Mouse (Mus musculus) midbrain, embryonic 12.5 days (tissue): ENCODE results near the gene Gm5431. TPM values are rescaled to one million over a fixed set of nuclear protein-coding genes. Genes with fewer than 3 reads are reported as not detected.
"Not testable (repeated sequence)": the region's sequence is repeated elsewhere in the genome, so short reads cannot be mapped to it uniquely, and the experiment has no call there.

Experiments used
- ATAC-seq: fragments of 200-750 bp; cut with Nextera tagmentation; 2 replicates; pipeline ENCODE4 v1.8.0; 2017; ENCODE audit warnings: low read depth, moderate TSS enrichment, moderate library complexity; ENCODE audit not compliant: low FRiP score
- H3K27ac ChIP-seq: fragments of 300-500 bp; sonication (generic); replicated peaks from 2 replicates; pipeline ENCODE4 v1.5.1; 2016; ENCODE audit warnings: mild to moderate bottlenecking
- H3K27me3 ChIP-seq: fragments of 300-500 bp; sonication (generic); 2 replicates; pipeline ENCODE4 v1.6.1; 2016; ENCODE audit warnings: mild to moderate bottlenecking
- H3K36me3 ChIP-seq: fragments of 300-500 bp; sonication (generic); 2 replicates; pipeline ENCODE4 v1.6.1; 2016
- H3K4me1 ChIP-seq: fragments of 300-500 bp; sonication (generic); 2 replicates; pipeline ENCODE4 v1.6.1; 2016
- H3K4me2 ChIP-seq: fragments of 300-500 bp; sonication (generic); replicated peaks from 2 replicates; pipeline ENCODE4 v1.6.1; 2016; ENCODE audit warnings: mild to moderate bottlenecking, moderate library complexity
- H3K4me3 ChIP-seq: fragments of 300-500 bp; sonication (generic); 2 replicates; pipeline ENCODE4 v1.5.1; 2016; ENCODE audit warnings: mild to moderate bottlenecking
- H3K9ac ChIP-seq: fragments of 300-500 bp; sonication (generic); replicated peaks from 2 replicates; pipeline ENCODE4 v1.6.1; 2016; ENCODE audit warnings: mild to moderate bottlenecking, moderate library complexity
- H3K9me3 ChIP-seq: fragments of 300-500 bp; sonication (generic); 2 replicates; pipeline ENCODE4 v1.6.1; 2016; ENCODE audit warnings: mild to moderate bottlenecking
- WGBS: fragments of 180-500 bp; shearing (Covaris S2); methylation state at CpG from one replicate; pipeline ENCODE4 v1.1.7; 2016; 5-methylcytosine and 5-hydroxymethylcytosine counted together
- polyA plus RNA-seq: library from polyadenylated mRNA; unstranded; fragments of >200 nt; fragmentation: Nextera tagmentation; extraction: Ambion mirVana; gene quantifications from 2 replicates; pipeline ENCODE4 v1.2.1, GENCODE M21; 2016

Gene Gm5431
- 0.18 TPM in 1 of 2 replicates, not detected in the other for polyA plus RNA-seq

DNA sequence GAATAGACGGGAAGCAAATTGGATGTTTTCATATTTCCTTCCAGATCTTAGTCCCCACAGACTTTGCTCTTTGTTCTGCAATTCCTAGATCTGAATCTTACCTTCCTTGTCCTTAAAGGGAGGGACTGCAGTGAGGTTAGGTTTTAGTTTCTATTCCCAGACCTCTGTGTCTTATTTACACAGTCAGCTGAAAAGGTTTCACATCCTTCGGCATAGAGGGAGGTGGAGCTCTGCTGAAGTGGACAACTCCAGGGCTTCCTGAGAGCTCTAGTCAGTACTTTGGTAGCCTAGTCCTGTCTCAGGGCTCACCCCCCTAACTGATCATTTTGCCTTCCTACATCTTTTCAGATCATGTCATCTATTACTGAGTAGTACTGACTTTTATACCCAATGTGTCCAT lies at the start of gene Gm5431:
Gene Gm5431 (minus strand): TSS at position 194 of the 400 bp plus-strand sequence.
- 72% methylated on average over 2 of the region's 2 CpGs for WGBS
- no peak within 1 kb of the TSS for H3K4me2 ChIP-seq
- ATAC-seq, result no peak
- H3K4me3 ChIP-seq, result no peak within 1 kb of the TSS
- H3K9ac ChIP-seq, result no peak within 1 kb of the TSS
- H3K27ac ChIP-seq, result no peak within 1 kb of the TSS
- no peaks in the 10 kb centered on the region for H3K9me3 ChIP-seq
- no peaks in the 10 kb centered on the region for H3K4me1 ChIP-seq
- no peaks in the 10 kb centered on the region for H3K27me3 ChIP-seq
- no peaks in the 10 kb centered on the region for H3K36me3 ChIP-seq

DNA sequence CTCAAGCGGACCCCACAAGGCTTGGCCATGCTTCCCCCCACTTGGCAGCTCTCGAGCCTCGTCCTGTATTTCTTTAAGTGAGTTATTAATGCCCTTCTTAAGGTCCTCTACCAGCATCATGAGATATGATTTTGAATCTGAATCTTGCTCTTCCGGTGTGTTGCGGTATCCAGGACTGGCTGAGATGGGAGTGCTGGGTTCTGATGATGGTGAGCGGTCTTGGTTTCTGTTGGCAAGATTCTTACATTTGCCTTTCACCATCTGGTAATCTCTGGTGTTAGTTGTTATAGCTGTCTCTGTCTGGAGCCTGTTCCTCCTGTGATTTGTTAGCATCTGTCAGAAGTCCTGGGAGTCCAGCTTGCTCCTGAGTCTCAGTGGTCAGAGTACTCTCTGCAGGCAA lies 44.1 kb upstream of the Gm5431 start, which contains the start of gene Psme2b:
Gene Psme2b (minus strand): TSS at position 101 of the 400 bp plus-strand sequence.
- not testable (repeated sequence) for H3K27me3 ChIP-seq, H3K4me2 ChIP-seq, H3K9ac ChIP-seq, H3K27ac ChIP-seq, H3K36me3 ChIP-seq, H3K4me1 ChIP-seq, H3K4me3 ChIP-seq, ATAC-seq, H3K9me3 ChIP-seq
- WGBS, result 93% methylated on average over 6 of the region's 6 CpGs

DNA sequence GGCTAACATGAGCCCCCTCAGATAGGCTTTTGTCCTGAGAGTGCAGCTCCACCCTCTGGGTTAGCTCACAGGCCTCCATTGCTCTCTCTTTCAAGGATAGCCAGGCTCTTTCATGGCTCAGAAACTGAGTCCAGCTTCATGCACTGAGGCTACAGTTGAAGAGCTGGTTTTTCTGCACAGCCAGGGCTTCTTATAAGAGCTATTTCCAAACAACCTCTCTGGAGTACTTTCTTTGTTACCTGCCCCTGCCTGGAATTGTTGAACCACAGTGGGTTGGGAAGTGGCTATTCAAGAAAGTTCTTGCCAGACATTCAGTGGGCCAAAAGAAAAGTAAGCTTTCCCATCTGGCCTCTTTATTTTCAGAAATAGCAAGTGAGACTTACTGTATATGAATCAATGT lies 37.3 kb upstream of the Gm5431 start:
- not testable (repeated sequence) for H3K4me3 ChIP-seq, H3K27ac ChIP-seq, H3K36me3 ChIP-seq, ATAC-seq, H3K9ac ChIP-seq, H3K4me1 ChIP-seq, H3K27me3 ChIP-seq, H3K4me2 ChIP-seq, H3K9me3 ChIP-seq

DNA sequence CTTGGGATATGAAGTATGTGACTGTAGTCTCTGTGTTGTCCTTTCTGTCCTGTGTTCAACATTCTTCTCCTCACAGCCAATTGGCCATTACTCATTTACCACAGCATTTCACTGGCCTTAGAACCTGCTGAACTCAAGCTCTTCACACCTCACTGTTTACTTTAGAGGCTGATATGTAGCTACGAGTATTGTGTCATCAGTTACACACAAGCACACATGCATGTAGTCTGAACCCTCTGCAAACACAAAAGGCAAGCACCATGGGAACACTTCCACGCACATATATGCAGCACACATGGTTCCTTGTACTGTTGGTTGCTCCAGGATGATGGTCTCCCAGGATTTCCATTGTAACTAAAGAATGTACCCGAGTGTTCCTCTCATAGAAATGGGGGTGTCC lies 33.3 kb upstream of the Gm5431 start:
- H3K9ac ChIP-seq, H3K27me3 ChIP-seq, H3K4me1 ChIP-seq, ATAC-seq, H3K4me2 ChIP-seq, H3K4me3 ChIP-seq, H3K36me3 ChIP-seq, H3K9me3 ChIP-seq, H3K27ac ChIP-seq: not testable (repeated sequence)
- no CpG with 5 or more reads among the region's 3 CpGs for WGBS

DNA sequence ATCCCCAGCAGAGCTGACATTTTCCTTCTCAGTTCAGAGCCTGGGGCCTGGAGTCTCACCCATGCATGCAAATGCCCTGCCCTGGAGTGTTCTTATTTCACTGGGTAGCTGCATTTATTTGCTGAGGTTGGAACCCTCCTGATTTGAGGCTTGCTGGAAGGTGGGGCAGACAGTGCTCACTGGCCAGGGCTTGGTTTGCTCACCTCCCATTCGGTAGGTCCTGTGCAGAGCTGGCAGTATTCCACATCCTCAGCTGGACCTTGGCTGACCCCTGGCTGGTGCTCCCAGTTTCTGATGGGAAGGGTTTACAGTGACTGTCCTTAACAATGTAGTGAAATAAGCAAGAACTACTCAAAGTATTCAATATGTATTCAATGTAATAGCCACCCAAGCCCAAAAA lies 31.9 kb upstream of the Gm5431 start:
- not testable (repeated sequence) for H3K27ac ChIP-seq, H3K9me3 ChIP-seq, H3K36me3 ChIP-seq, H3K4me1 ChIP-seq, ATAC-seq, H3K9ac ChIP-seq, H3K27me3 ChIP-seq, H3K4me3 ChIP-seq, H3K4me2 ChIP-seq
- 80% methylated on average over 1 of the region's 1 CpGs for WGBS

DNA sequence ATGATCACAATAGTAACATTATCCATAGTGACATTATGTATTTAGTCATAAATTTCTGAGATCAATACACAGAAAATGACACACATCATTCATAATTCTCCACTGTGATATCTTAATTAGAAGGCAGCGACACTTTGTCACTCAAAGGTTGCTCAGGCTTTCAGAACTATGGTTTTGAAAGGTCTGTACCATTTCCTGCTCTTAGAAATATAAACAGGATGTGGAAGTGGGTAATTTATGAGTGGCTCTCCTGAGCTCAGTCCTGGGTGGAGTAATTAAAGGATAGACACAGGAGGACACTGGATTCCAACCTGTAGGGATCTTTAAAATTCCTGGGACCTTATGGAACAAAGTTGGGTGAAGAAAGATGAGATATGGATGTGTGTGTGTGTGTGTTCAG lies 31.4 kb upstream of the Gm5431 start:
- not testable (repeated sequence) for H3K27ac ChIP-seq, H3K9ac ChIP-seq, H3K27me3 ChIP-seq, H3K4me2 ChIP-seq, H3K4me3 ChIP-seq, ATAC-seq, H3K4me1 ChIP-seq, H3K9me3 ChIP-seq, H3K36me3 ChIP-seq
- WGBS, result 91% methylated on average over 1 of the region's 1 CpGs

DNA sequence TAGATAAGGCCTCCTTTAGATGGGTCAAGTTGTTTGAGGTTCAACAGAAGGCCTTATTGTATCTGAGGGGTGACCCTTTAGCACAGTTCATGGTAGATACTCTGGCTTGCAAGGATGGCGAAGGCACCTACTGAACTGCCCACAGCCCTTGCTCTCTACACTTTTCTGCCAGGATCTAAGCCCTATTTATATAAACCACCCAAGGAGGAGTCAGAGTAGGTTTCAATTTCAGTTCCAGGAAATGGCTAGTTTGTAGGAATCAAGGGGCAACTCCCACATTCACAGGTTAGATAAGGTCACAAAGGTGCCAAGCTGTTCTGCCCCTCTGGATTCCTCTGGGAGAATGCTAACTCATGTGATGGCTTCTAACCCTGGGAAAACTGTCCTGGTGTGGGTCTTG lies 26.1 kb upstream of the Gm5431 start:
- H3K27me3 ChIP-seq, ATAC-seq, H3K4me1 ChIP-seq, H3K36me3 ChIP-seq, H3K9ac ChIP-seq, H3K9me3 ChIP-seq, H3K27ac ChIP-seq, H3K4me2 ChIP-seq, H3K4me3 ChIP-seq: not testable (repeated sequence)
- WGBS, result 95% methylated on average over 1 of the region's 1 CpGs

DNA sequence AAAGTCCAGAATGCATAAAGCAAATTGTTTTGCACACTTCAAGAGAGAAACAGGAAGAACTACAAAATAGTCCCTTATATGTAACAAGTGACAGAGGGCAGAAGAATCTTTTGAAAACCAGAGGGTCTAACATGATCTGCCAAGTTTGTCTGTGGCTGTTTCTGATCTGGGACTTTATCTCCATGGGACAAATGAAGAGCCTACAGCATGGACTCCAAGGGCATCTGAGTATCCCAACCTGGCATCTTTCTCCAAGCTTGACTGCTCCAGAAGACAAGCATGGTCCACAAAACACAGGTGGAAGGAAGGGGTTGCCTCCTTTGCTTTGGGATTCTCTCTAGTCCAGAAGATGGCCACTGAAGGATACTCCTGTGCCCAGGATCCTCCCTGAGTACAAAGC lies 24.4 kb upstream of the Gm5431 start:
- ATAC-seq, H3K9ac ChIP-seq, H3K4me1 ChIP-seq, H3K36me3 ChIP-seq, H3K27me3 ChIP-seq, H3K4me2 ChIP-seq, H3K9me3 ChIP-seq, H3K27ac ChIP-seq, H3K4me3 ChIP-seq: not testable (repeated sequence)

DNA sequence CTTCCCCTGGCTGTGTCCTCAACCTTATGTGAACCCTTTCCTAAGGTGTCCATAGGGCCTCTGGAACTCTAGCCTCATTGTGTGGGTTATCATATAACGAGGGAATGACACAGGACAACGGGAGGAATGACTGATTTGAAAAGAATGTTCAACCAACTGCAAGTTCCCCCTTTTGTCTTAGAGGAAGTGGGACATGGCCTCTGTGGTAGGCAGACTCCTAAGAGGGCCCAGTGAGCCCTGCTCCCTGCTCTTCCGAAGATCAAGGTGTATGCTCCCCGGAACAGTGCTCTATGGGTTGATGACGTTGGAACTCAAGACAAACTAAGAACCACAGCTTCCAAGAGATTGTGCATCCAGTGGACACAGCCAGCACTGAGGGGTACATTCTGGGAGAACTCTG lies 21.8 kb upstream of the Gm5431 start:
- H3K4me3 ChIP-seq, H3K27ac ChIP-seq, H3K36me3 ChIP-seq, ATAC-seq, H3K4me2 ChIP-seq, H3K9ac ChIP-seq, H3K9me3 ChIP-seq, H3K4me1 ChIP-seq, H3K27me3 ChIP-seq: not testable (repeated sequence)
- 83% methylated on average over 5 of the region's 5 CpGs for WGBS

DNA sequence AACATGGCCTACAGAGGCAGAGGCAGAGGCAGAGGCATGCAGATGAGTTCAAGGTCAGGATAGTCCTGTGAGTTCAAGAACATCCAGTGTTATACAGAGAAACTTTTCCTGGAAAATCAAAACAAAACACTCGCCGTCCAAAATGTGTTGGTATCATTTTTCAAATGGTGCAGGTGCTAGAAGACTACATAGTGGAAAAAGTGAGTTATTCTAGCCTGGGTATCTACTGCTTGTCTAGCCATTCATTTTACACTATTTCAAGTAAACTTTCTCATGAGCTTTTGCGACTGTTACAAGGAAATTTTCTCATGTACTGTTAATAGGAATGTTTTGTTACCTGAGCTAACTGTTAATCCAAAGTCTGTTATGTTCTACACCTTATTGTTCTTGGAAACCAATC lies 16.4 kb upstream of the Gm5431 start:
- WGBS, result 85% methylated on average over 3 of the region's 3 CpGs
- no peak for ATAC-seq
- H3K36me3 ChIP-seq, result no peaks in the 10 kb centered on the region

DNA sequence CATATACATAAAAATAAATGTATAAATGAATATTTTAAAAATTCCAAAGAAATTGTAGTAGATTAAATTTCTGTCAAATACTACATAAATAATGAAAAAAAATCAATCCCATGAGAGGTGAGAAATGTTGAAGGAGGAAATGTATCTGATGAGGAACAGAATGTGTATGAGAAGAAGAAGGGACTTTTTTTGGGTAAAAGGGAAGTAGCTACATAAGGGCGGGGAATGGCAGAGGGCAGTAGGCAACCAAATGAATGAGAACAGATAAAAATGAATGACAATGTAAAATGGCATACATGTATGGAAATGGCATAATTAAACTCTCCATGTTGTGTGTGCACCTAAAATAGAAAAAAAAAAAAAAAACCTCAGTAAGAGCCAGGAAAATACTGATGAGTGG lies 11.6 kb upstream of the Gm5431 start:
- Histone ChIP-seq H3K36me3 (no peaks in the 10 kb centered on the region), H3K4me1 (no peaks in the 10 kb centered on the region), H3K9me3 (no peaks in the 10 kb centered on the region), H3K4me2 (no peak overlapping the region), H3K4me3 (no peak overlapping the region), H3K9ac (no peak overlapping the region), H3K27ac (no peak overlapping the region), H3K27me3 (no peaks in the 10 kb centered on the region)
- ATAC-seq, result no peak
- WGBS, result 88% methylated on average over 1 of the region's 1 CpGs

More for the DNA sequence above, 16.4 kb upstream of the Gm5431 start:
- Histone ChIP-seq H3K27me3 (no peaks in the 10 kb centered on the region), H3K4me2 (no peak overlapping the region), H3K4me1 (no peaks in the 10 kb centered on the region), H3K4me3 (no peak overlapping the region), H3K9me3 (no peaks in the 10 kb centered on the region), H3K27ac (no peak overlapping the region), H3K9ac (no peak overlapping the region)

DNA sequence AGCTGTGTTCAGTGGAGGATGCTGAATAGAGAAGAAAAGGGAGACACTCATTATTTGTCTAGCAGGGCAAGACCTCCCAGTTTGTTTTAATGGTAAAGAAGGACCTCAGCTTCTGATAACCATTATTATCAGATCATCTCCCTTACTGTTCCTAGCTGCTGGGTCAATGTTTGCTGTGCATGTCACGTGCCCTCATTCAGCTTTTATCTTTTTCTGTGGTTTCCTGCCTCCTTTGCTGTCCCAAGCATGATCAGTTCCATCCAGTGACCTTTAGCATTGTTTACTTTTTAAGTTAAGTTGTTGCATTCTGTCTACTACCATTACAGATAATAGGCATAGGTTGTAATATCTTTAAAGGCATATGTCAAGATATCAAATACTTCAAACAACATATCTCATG lies 6.4 kb upstream of the Gm5431 start:
- Histone ChIP-seq H3K4me2 (no peak overlapping the region), H3K27ac (no peak overlapping the region), H3K9me3 (no peaks in the 10 kb centered on the region), H3K27me3 (no peaks in the 10 kb centered on the region), H3K36me3 (no peaks in the 10 kb centered on the region), H3K4me1 (no peaks in the 10 kb centered on the region), H3K9ac (no peak overlapping the region), H3K4me3 (no peak overlapping the region)
- no peak for ATAC-seq
- WGBS, result 56% methylated on average over 1 of the region's 1 CpGs

DNA sequence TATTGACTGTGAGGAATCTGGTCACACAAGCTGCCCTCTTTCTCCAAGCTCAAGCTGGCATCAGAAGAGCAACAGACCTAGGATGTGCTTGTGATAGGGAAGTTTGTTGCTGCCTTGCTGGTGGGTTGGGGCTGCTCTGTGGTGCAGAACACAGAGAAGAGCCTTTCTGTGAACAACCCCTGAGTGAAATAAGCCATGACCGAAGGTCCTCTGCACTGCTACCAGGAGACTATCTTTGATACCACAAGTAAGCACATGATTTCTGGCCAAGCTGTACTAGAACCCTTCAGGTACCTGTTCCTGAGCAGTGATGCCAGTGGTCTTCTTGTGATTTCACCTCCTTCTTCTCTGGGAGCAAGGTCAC lies 465 bp downstream of the Gm5431 start:
- not testable (repeated sequence) for H3K4me1 ChIP-seq, H3K36me3 ChIP-seq, ATAC-seq, H3K9ac ChIP-seq, H3K27ac ChIP-seq, H3K27me3 ChIP-seq, H3K4me2 ChIP-seq, H3K9me3 ChIP-seq, H3K4me3 ChIP-seq
- 83% methylated on average over 1 of the region's 1 CpGs for WGBS
